Mouse (Mus musculus): ENCODE measurements at regions not wholly inside any gene's neighbourhood (a gene's known extent, or its start where the extent isn't known, plus 50 kb on each side); places are given as distances from the start of the nearest gene placed in this dataset.

- no peak overlapping the region for H3K4me3 ChIP-seq (ENCODE audit: insufficient read depth, low read length)
- TF ChIP-seq CTCF (IDR thresholded peaks at IDR 0.05; ENCODE audit: low read depth, low read length) (no peak), POLR2A (IDR thresholded peaks at IDR 0.05; ENCODE audit: borderline replicate concordance, low read depth, low read length) (no peak)
- peaks cover 36% of the 10 kb centered on the region for H3K4me1 ChIP-seq (ENCODE audit: control insufficient read depth, insufficient read depth, low read length)
- H3K27ac ChIP-seq (ENCODE audit: insufficient read depth, low read depth, low read length), result peak overlapping the region; percentile 6
These were observed 106.9 kb upstream of the Pabpc6 start for GRCm38 (mm10) chr17:9776286-9777016.

- no peak for TF ChIP-seq CTCF (IDR thresholded peaks at IDR 0.05; ENCODE audit: low read depth, low read length)
- no peak for TF ChIP-seq POLR2A (IDR thresholded peaks at IDR 0.05; ENCODE audit: borderline replicate concordance, low read depth, low read length)
- peak overlapping the region; percentile 95 for H3K27ac ChIP-seq (ENCODE audit: insufficient read depth, low read depth, low read length)
- peaks cover 36% of the 10 kb centered on the region for H3K4me1 ChIP-seq (ENCODE audit: control insufficient read depth, insufficient read depth, low read length)
- H3K4me3 ChIP-seq (ENCODE audit: insufficient read depth, low read length), result no peak overlapping the region
These were observed 106.2 kb upstream of the Pabpc6 start for GRCm38 (mm10) chr17:9775668-9776151.

GRCm38 (mm10) chr17:9774740-9775629, 105.5 kb upstream of the Pabpc6 start:
- Histone ChIP-seq H3K4me1 (ENCODE audit: control insufficient read depth, insufficient read depth, low read length) (peaks cover 38% of the 10 kb centered on the region), H3K27ac (ENCODE audit: insufficient read depth, low read depth, low read length) (peak overlapping the region; percentile 95), H3K4me3 (ENCODE audit: insufficient read depth, low read length) (no peak overlapping the region)
- TF ChIP-seq CTCF (IDR thresholded peaks at IDR 0.05; ENCODE audit: low read depth, low read length), result no peak
- no peak for TF ChIP-seq POLR2A (IDR thresholded peaks at IDR 0.05; ENCODE audit: borderline replicate concordance, low read depth, low read length)

GRCm38 (mm10) chr17:9773744-9774143, 104.2 kb upstream of the Pabpc6 start:
- Histone ChIP-seq H3K4me1 (ENCODE audit: control insufficient read depth, insufficient read depth, low read length) (peaks cover 42% of the 10 kb centered on the region), H3K27ac (ENCODE audit: insufficient read depth, low read depth, low read length) (peak overlapping the region; percentile 95)

GRCm38 (mm10) chr17:9768275-9768674, 98.8 kb upstream of the Pabpc6 start:
- H3K4me1 ChIP-seq (ENCODE audit: control insufficient read depth, insufficient read depth, low read length), result peaks cover 22% of the 10 kb centered on the region
- TF ChIP-seq POLR2A (IDR thresholded peaks at IDR 0.05; ENCODE audit: borderline replicate concordance, low read depth, low read length) (no peak), CTCF (IDR thresholded peaks at IDR 0.05; ENCODE audit: low read depth, low read length) (no peak)
- H3K27ac ChIP-seq (ENCODE audit: insufficient read depth, low read depth, low read length), result peak overlapping the region; percentile 47
- H3K4me3 ChIP-seq (ENCODE audit: insufficient read depth, low read length), result no peak overlapping the region

More at GRCm38 (mm10) chr17:9773744-9774143, 104.2 kb upstream of the Pabpc6 start:
- no peak for TF ChIP-seq POLR2A (IDR thresholded peaks at IDR 0.05; ENCODE audit: borderline replicate concordance, low read depth, low read length)
- no peak for TF ChIP-seq CTCF (IDR thresholded peaks at IDR 0.05; ENCODE audit: low read depth, low read length)
- no peak overlapping the region for H3K4me3 ChIP-seq (ENCODE audit: insufficient read depth, low read length)

- Histone ChIP-seq H3K4me1 (ENCODE audit: control insufficient read depth, insufficient read depth, low read length) (peaks cover 20% of the 10 kb centered on the region), H3K27ac (ENCODE audit: insufficient read depth, low read depth, low read length) (no peak overlapping the region), H3K4me3 (ENCODE audit: insufficient read depth, low read length) (no peak overlapping the region)
- no peak for TF ChIP-seq POLR2A (IDR thresholded peaks at IDR 0.05; ENCODE audit: borderline replicate concordance, low read depth, low read length)
- TF ChIP-seq CTCF (IDR thresholded peaks at IDR 0.05; ENCODE audit: low read depth, low read length), result no peak
These were observed 96.2 kb upstream of the Pabpc6 start for GRCm38 (mm10) chr17:9765680-9766250.

GRCm38 (mm10) chr17:9764701-9765359, 95.3 kb upstream of the Pabpc6 start:
- peaks cover 22% of the 10 kb centered on the region for H3K4me1 ChIP-seq (ENCODE audit: control insufficient read depth, insufficient read depth, low read length)
- TF ChIP-seq POLR2A (IDR thresholded peaks at IDR 0.05; ENCODE audit: borderline replicate concordance, low read depth, low read length) (no peak), CTCF (IDR thresholded peaks at IDR 0.05; ENCODE audit: low read depth, low read length) (no peak)
- H3K4me3 ChIP-seq (ENCODE audit: insufficient read depth, low read length), result peak overlapping the region; percentile 41
- peak overlapping the region; percentile 61 for H3K27ac ChIP-seq (ENCODE audit: insufficient read depth, low read depth, low read length)

GRCm38 (mm10) chr17:9764041-9764606, 94.6 kb upstream of the Pabpc6 start:
- TF ChIP-seq CTCF (IDR thresholded peaks at IDR 0.05; ENCODE audit: low read depth, low read length) (no peak), POLR2A (IDR thresholded peaks at IDR 0.05; ENCODE audit: borderline replicate concordance, low read depth, low read length) (no peak)
- no peak overlapping the region for H3K4me3 ChIP-seq (ENCODE audit: insufficient read depth, low read length)
- no peak overlapping the region for H3K27ac ChIP-seq (ENCODE audit: insufficient read depth, low read depth, low read length)
- peaks cover 19% of the 10 kb centered on the region for H3K4me1 ChIP-seq (ENCODE audit: control insufficient read depth, insufficient read depth, low read length)

- H3K4me3 ChIP-seq (ENCODE audit: insufficient read depth, low read length), result no peak overlapping the region
- no peak overlapping the region for H3K27ac ChIP-seq (ENCODE audit: insufficient read depth, low read depth, low read length)
- TF ChIP-seq POLR2A (IDR thresholded peaks at IDR 0.05; ENCODE audit: borderline replicate concordance, low read depth, low read length), result no peak
- H3K4me1 ChIP-seq (ENCODE audit: control insufficient read depth, insufficient read depth, low read length), result peaks cover 12% of the 10 kb centered on the region
These were observed 93.6 kb upstream of the Pabpc6 start for GRCm38 (mm10) chr17:9763110-9763509.
